Comparison of ENCODE assay signal across 8 mouse cellular contexts in the genomic region with DNA sequence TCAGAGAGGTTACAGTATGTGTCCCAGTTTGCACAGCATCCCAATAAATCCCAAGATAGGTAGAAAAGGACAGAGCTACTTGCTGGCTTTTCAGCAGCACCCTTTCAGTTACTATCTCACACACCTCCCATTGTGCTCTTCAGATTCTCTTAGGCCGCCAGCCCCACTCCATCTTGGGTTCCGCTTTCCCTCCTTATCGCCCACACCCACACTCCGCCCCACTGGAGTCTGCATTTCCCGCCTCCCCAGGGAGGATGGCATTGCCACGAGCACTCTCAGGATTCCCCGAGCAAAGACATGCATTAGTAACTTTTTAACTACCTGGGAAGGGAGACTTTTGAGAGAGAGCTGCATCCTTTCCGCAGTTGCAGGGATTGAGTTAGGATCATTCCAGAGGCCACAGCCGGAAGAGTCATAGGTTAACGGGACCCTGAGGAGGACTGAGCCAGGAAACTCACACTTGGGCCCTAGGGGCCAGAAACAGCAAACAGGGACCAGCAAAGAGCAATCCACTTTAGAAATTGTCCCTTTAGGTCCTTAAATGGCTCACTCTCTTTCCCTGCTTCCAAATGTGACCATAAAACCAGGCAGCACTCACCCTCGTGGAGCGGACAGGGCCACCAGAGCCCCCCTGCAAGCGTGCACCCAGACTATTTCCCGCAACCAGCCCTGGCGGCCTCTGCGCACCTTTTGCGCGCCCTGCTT. TPM values are rescaled to one million over a fixed set of nuclear protein-coding genes. Genes with fewer than 3 reads are reported as not detected.
A peak's percentile ranks its signal among the peaks of the same experiment; 100 is the strongest.
DNase-seq lines count a peak whose midpoint lies in the region; ATAC-seq lines count a peak whose summit lies in the region.

No protein-coding gene starts in this region.

- 4% methylated on average over 18 of the region's 18 CpGs for WGBS in heart, embryonic 13.5 days
- 5% methylated on average over 18 of the region's 18 CpGs for WGBS in embryonic facial prominence, embryonic 10.5 days
- 4% methylated on average over 18 of the region's 18 CpGs for WGBS in hindbrain, embryonic 13.5 days
- 4% methylated on average over 18 of the region's 18 CpGs for WGBS in midbrain, embryonic 11.5 days

- H3K4me3 ChIP-seq in heart, embryonic 13.5 days: peak overlapping the region; percentile 67
- peak overlapping the region; percentile 71 for H3K4me3 ChIP-seq in embryonic facial prominence, embryonic 10.5 days
- H3K4me3 ChIP-seq in hindbrain, embryonic 13.5 days: peak overlapping the region; percentile 43
- H3K4me3 ChIP-seq in midbrain, embryonic 11.5 days (ENCODE audit: low read depth, low read length): peak overlapping the region; percentile 39

- H3K4me1 ChIP-seq in heart, embryonic 13.5 days: peaks cover 51% of the 10 kb centered on the region
- H3K4me1 ChIP-seq in embryonic facial prominence, embryonic 10.5 days: peaks cover 55% of the 10 kb centered on the region
- H3K4me1 ChIP-seq in hindbrain, embryonic 13.5 days (replicated peaks): peaks cover 25% of the 10 kb centered on the region
- H3K4me1 ChIP-seq in midbrain, embryonic 11.5 days (ENCODE audit: control insufficient read depth, insufficient read depth, low read length): peaks cover 16% of the 10 kb centered on the region

- no peak for DNase-seq in heart, postnatal 36 days
- no peak for DNase-seq in embryonic facial prominence, embryonic 10.5 days (ENCODE audit: low spot score)
- peak; percentile 92 for DNase-seq in midbrain, embryonic 11.5 days (ENCODE audit: low spot score, missing footprints)
- no peak for DNase-seq in urinary bladder, postnatal 36 days (ENCODE audit: low spot score in 2 of 2)
- DNase-seq in frontal cortex, postnatal 14 days (ENCODE audit: low spot score in 2 of 2): no peak

- no peaks in the 10 kb centered on the region for H3K36me3 ChIP-seq in heart, embryonic 13.5 days
- no peaks in the 10 kb centered on the region for H3K36me3 ChIP-seq in embryonic facial prominence, embryonic 10.5 days (replicated peaks)
- H3K36me3 ChIP-seq in hindbrain, embryonic 13.5 days: no peaks in the 10 kb centered on the region
- no peaks in the 10 kb centered on the region for H3K36me3 ChIP-seq in midbrain, embryonic 11.5 days (ENCODE audit: control insufficient read depth, insufficient read depth, low read length)

- peak overlapping the region; percentile 22 for H3K27ac ChIP-seq in heart, embryonic 13.5 days (replicated peaks)
- peak overlapping the region; percentile 74 for H3K27ac ChIP-seq in embryonic facial prominence, embryonic 10.5 days (replicated peaks)
- no peak overlapping the region for H3K27ac ChIP-seq in hindbrain, embryonic 13.5 days
- no peak overlapping the region for H3K27ac ChIP-seq in midbrain, embryonic 11.5 days (ENCODE audit: low read depth, low read length)

- intact Hi-C loops in heart, postnatal 36 days (cut with DNase I): loop anchor here (5.0 kb wide), 1 partner anchor 60 kb away; no protein-coding TSS in a partner anchor

- peaks cover 56% of the 10 kb centered on the region for H3K27me3 ChIP-seq in heart, embryonic 13.5 days (replicated peaks)
- H3K27me3 ChIP-seq in embryonic facial prominence, embryonic 10.5 days (replicated peaks; ENCODE audit: low read depth, poor library complexity, severe bottlenecking): peaks cover 91% of the 10 kb centered on the region
- H3K27me3 ChIP-seq in hindbrain, embryonic 13.5 days: peaks cover 94% of the 10 kb centered on the region
- peaks cover 48% of the 10 kb centered on the region for H3K27me3 ChIP-seq in midbrain, embryonic 11.5 days (ENCODE audit: control insufficient read depth, insufficient read depth, low read length)

- H3K9ac ChIP-seq in heart, embryonic 13.5 days: peak overlapping the region; percentile 81
- H3K9ac ChIP-seq in hindbrain, embryonic 13.5 days: peak overlapping the region; percentile 46
- H3K9ac ChIP-seq in midbrain, embryonic 11.5 days (ENCODE audit: low read length): peak overlapping the region; percentile 35

- H3K4me2 ChIP-seq in heart, embryonic 13.5 days: peak overlapping the region; percentile 92
- peak overlapping the region; percentile 63 for H3K4me2 ChIP-seq in hindbrain, embryonic 13.5 days
- peak overlapping the region; percentile 88 for H3K4me2 ChIP-seq in midbrain, embryonic 11.5 days

- 0 out of 2 replicates have a peak, but pooled peaks cover 4% of the 10 kb centered on the region for H3K9me3 ChIP-seq in heart, embryonic 13.5 days
- no peaks in the 10 kb centered on the region; the same call in 1 of the 2 replicates for H3K9me3 ChIP-seq in embryonic facial prominence, embryonic 10.5 days
- no peaks in the 10 kb centered on the region for H3K9me3 ChIP-seq in hindbrain, embryonic 13.5 days
- no peaks in the 10 kb centered on the region for H3K9me3 ChIP-seq in midbrain, embryonic 11.5 days (ENCODE audit: control insufficient read depth, low read length)

- ATAC-seq in heart, embryonic 13.5 days (ENCODE audit: extremely low read depth, insufficient number of reproducible peaks, low FRiP score, low TSS enrichment): no peak
- ATAC-seq in hindbrain, embryonic 13.5 days (ENCODE audit: low FRiP score): no peak
- ATAC-seq in midbrain, embryonic 11.5 days (ENCODE audit: low FRiP score): no peak
- ATAC-seq in cerebellum, adult (ENCODE audit: insufficient number of reproducible peaks, low FRiP score, low TSS enrichment): no peak

RNA-seq across cellular contexts. Expression of a gene that starts 1.4 kb away (rescaled TPM):
- 11.1 and 12.5 TPM in 2 replicates for polyA plus RNA-seq in heart, embryonic 13.5 days (2015; fragmentation: Nextera tagmentation; extraction: Ambion mirVana)
- under 1 TPM; 0.65 to 0.97 TPM for total RNA-seq in heart, postnatal 36 days (2021)
- 6.0 and 6.1 TPM in 2 replicates for polyA plus RNA-seq in embryonic facial prominence, embryonic 10.5 days (2016; fragmentation: Nextera tagmentation; extraction: Ambion mirVana)
- 2.4 and 3.1 TPM in 2 replicates for polyA plus RNA-seq in hindbrain, embryonic 13.5 days (2015; fragmentation: Nextera tagmentation; extraction: Ambion mirVana)
- polyA plus RNA-seq in midbrain, embryonic 11.5 days (2014; fragmentation: Nextera tagmentation; extraction: Ambion mirVana): 2.1 and 2.7 TPM in 2 replicates

Comparison
In these comparisons a context has a peak if more than half of its experiments do, and no peak if none do; other contexts are left out.
1. H3K27ac ChIP-seq: peak in heart, embryonic 13.5 days (single experiment) and embryonic facial prominence, embryonic 10.5 days (single experiment); none in hindbrain, embryonic 13.5 days (single experiment) and midbrain, embryonic 11.5 days (single experiment).
2. Peak in every context shown above with its lines, with median percentiles within 50 percentile points of each other: H3K4me2 ChIP-seq, H3K4me3 ChIP-seq and H3K9ac ChIP-seq.